Mouse (Mus musculus) limb, embryonic 14.5 days (tissue): ENCODE measurements at regions not wholly inside any gene's neighbourhood (a gene's known extent, or its start where the extent isn't known, plus 50 kb on each side); places are given as distances from the start of the nearest gene placed in this dataset.

Source experiments
- ATAC-seq: fragments of 200-750 bp; cut with Nextera tagmentation; 2 replicates; pipeline ENCODE4 v1.8.0; 2017; ENCODE audit warnings: low read depth, moderate number of reproducible peaks, moderate TSS enrichment; ENCODE audit not compliant: low FRiP score
- DNase-seq: peaks from one replicate; pipeline ENCODE4 v3.0.0-alpha.2; 2015; ENCODE audit warnings: low spot score
- H3K27ac ChIP-seq: fragments of 300-500 bp; sonication (generic); replicated peaks from 2 replicates; pipeline ENCODE4 v1.5.1; 2014; ENCODE audit warnings: low read depth, mild to moderate bottlenecking, low read length, moderate library complexity, mixed read lengths
- H3K27me3 ChIP-seq: fragments of 300-500 bp; sonication (generic); 2 replicates; pipeline ENCODE4 v1.6.1; 2014; ENCODE audit warnings: low read length, mixed read lengths; ENCODE audit not compliant: control insufficient read depth, insufficient read depth
- H3K36me3 ChIP-seq: fragments of 300-500 bp; sonication (generic); 2 replicates; pipeline ENCODE4 v1.6.1; 2014; ENCODE audit warnings: mild to moderate bottlenecking, low read length, moderate library complexity, mixed read lengths; ENCODE audit not compliant: control insufficient read depth, insufficient read depth
- H3K4me1 ChIP-seq: fragments of 300-500 bp; sonication (generic); 2 replicates; pipeline ENCODE4 v1.6.1; 2014; ENCODE audit warnings: antibody characterized with exemption, low read length, mixed read lengths; ENCODE audit not compliant: control insufficient read depth, insufficient read depth
- H3K4me2 ChIP-seq: fragments of 300-500 bp; sonication (generic); replicated peaks from 2 replicates; pipeline ENCODE4 v1.6.1; 2014; ENCODE audit warnings: low read depth, mild to moderate bottlenecking, low read length, moderate library complexity; ENCODE audit not compliant: severe bottlenecking
- H3K4me3 ChIP-seq: fragments of 300-500 bp; sonication (generic); replicated peaks from 2 replicates; pipeline ENCODE4 v1.5.1; 2014; ENCODE audit warnings: low read length
- H3K9ac ChIP-seq: fragments of 300-500 bp; sonication (generic); 2 replicates; pipeline ENCODE4 v1.6.1; 2014; ENCODE audit warnings: mild to moderate bottlenecking, low read depth, low read length, moderate library complexity; ENCODE audit not compliant: severe bottlenecking
- H3K9me3 ChIP-seq: fragments of 300-500 bp; sonication (generic); 2 replicates; pipeline ENCODE4 v1.6.1; 2016; ENCODE audit warnings: low read length; ENCODE audit not compliant: control insufficient read depth
- POLR2A ChIP-seq: fragments of 200-500 bp; IDR thresholded peaks from 2 replicates; pipeline ENCODE4 v1.8.0; 2012; ENCODE audit warnings: inconsistent platforms, mild to moderate bottlenecking, moderate library complexity, borderline replicate concordance; ENCODE audit not compliant: insufficient read depth, insufficient read length; ENCODE audit errors: extremely low read depth
- WGBS: fragments of 180-500 bp; shearing (Covaris S2); extraction: QIAGEN DNeasy Blood & Tissue Kit; methylation state at CpG from one replicate; pipeline ENCODE4 v1.1.7; 2014; 5-methylcytosine and 5-hydroxymethylcytosine counted together

GRCm38 (mm10) chr13:85127548-85127925 lies 61.7 kb upstream of the Ccnh start:
- H3K4me3 ChIP-seq: no peak overlapping the region
- no peak overlapping the region for H3K27ac ChIP-seq
- no peaks in the 10 kb centered on the region for H3K9me3 ChIP-seq
- no peaks in the 10 kb centered on the region for H3K27me3 ChIP-seq
- H3K9ac ChIP-seq: no peak overlapping the region
- no peaks in the 10 kb centered on the region for H3K4me1 ChIP-seq
- TF ChIP-seq POLR2A: no peak
- WGBS: 81% methylated on average over 1 of the region's 1 CpGs
- no peak overlapping the region for H3K4me2 ChIP-seq
- DNase-seq (no peak), ATAC-seq (no peak)
- H3K36me3 ChIP-seq: no peaks in the 10 kb centered on the region
